In genomic region chr2:167123936-167124335, GRCm38 (mm10) we compare ENCODE assay signal across 8 mouse cellular contexts.
DNase-seq lines count a peak whose midpoint lies in the region; ATAC-seq lines count a peak whose summit lies in the region.

No protein-coding gene starts in this region.

- H3K36me3 ChIP-seq in heart, embryonic 10.5 days: no peaks in the 10 kb centered on the region
- H3K36me3 ChIP-seq in stomach, embryonic 16.5 days (ENCODE audit: control insufficient read depth, insufficient read depth, low read length): no peaks in the 10 kb centered on the region
- H3K36me3 ChIP-seq in liver, embryonic 12.5 days: no peaks in the 10 kb centered on the region

- no peak overlapping the region for H3K27ac ChIP-seq in heart, embryonic 10.5 days
- H3K27ac ChIP-seq in stomach, embryonic 16.5 days (ENCODE audit: low read length): peak overlapping the region; percentile 25
- H3K27ac ChIP-seq in liver, embryonic 12.5 days: no peak overlapping the region

- peak; percentile 79 for DNase-seq in heart, embryonic 10.5 days (ENCODE audit: low spot score)
- no peak for DNase-seq in heart, adult 9 months (ENCODE audit: low spot score in 2 of 2)
- DNase-seq in urinary bladder, postnatal 14 days (ENCODE audit: low spot score): peak; percentile 16
- DNase-seq in urinary bladder, postnatal 36 days (ENCODE audit: low spot score in 2 of 2): no peak
- peak; percentile 63 to 69 for DNase-seq in left cerebral cortex, postnatal 36 days (ENCODE audit: low spot score in 2 of 2)
- no peak for DNase-seq in thymus, adult 18-20 months

- H3K9me3 ChIP-seq in heart, embryonic 10.5 days: no peaks in the 10 kb centered on the region
- no peaks in the 10 kb centered on the region for H3K9me3 ChIP-seq in stomach, embryonic 16.5 days (replicated peaks; ENCODE audit: control insufficient read depth, low read length)
- no peaks in the 10 kb centered on the region for H3K9me3 ChIP-seq in liver, embryonic 12.5 days (replicated peaks)

- H3K4me2 ChIP-seq in stomach, embryonic 16.5 days (ENCODE audit: low read depth, low read length): no peak overlapping the region
- H3K4me2 ChIP-seq in liver, embryonic 12.5 days: no peak overlapping the region

- no peak for ATAC-seq in stomach, embryonic 16.5 days (ENCODE audit: insufficient read depth, low FRiP score)
- ATAC-seq in liver, embryonic 12.5 days: no peak

- H3K9ac ChIP-seq in stomach, embryonic 16.5 days (ENCODE audit: low read length): 0 out of 2 replicates have a peak overlapping the region, but pooled peaks have one; percentile 36
- no peak overlapping the region for H3K9ac ChIP-seq in liver, embryonic 12.5 days

- intact Hi-C loops in left cerebral cortex, postnatal 36 days (cut with DNase I): no loop called here

- 49% methylated on average over 11 of the region's 11 CpGs for WGBS in heart, embryonic 10.5 days
- WGBS in stomach, embryonic 16.5 days: 29% methylated on average over 11 of the region's 11 CpGs
- 54% methylated on average over 11 of the region's 11 CpGs for WGBS in liver, embryonic 12.5 days (ENCODE audit: insufficient replicate concordance)

- H3K4me1 ChIP-seq in heart, embryonic 10.5 days: peaks cover 19% of the 10 kb centered on the region
- peaks cover 22% of the 10 kb centered on the region for H3K4me1 ChIP-seq in stomach, embryonic 16.5 days (ENCODE audit: control insufficient read depth, insufficient read depth, low read length)
- peaks cover 13% of the 10 kb centered on the region for H3K4me1 ChIP-seq in liver, embryonic 12.5 days

- H3K27me3 ChIP-seq in heart, embryonic 10.5 days (ENCODE audit: insufficient read depth, poor library complexity, severe bottlenecking): peaks cover 29% of the 10 kb centered on the region
- H3K27me3 ChIP-seq in stomach, embryonic 16.5 days (ENCODE audit: control insufficient read depth, insufficient read depth, low read length): no peaks in the 10 kb centered on the region
- H3K27me3 ChIP-seq in liver, embryonic 12.5 days (replicated peaks): peaks cover 29% of the 10 kb centered on the region

- H3K4me3 ChIP-seq in heart, embryonic 10.5 days: no peak overlapping the region
- no peak overlapping the region for H3K4me3 ChIP-seq in stomach, embryonic 16.5 days (replicated peaks; ENCODE audit: low read length)
- no peak overlapping the region for H3K4me3 ChIP-seq in liver, embryonic 12.5 days

Comparison
In these comparisons a context has a peak if more than half of its experiments do, and no peak if none do; other contexts are left out.
1. DNase-seq: peak in heart, embryonic 10.5 days (single experiment), urinary bladder, postnatal 14 days (single experiment) and left cerebral cortex, postnatal 36 days (2 of 2); none in heart, adult 9 months (0 of 2), urinary bladder, postnatal 36 days (0 of 2) and thymus, adult 18-20 months (0 of 2).